Comparison of ENCODE assay signal across 27 mouse cellular contexts in the genomic region with DNA sequence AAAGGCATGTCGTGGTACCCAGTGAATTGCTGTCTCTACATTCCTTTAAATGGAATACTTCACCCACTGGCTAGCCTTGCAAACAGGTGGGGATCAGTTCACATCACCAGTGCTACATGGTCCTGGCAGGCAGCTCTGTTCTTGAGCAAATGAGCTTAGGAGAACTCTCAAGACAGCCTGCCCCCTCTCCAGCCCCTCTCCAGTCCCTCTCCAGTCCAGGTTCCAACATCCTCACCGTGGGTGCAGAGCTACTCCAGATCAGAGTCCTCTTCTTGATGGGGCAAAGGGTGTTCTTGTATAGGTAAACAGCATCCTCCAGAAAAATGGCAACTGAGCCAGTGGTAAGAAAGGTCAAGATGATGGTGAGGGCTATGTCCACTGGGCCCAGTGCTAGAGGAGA. TPM values are rescaled to one million over a fixed set of nuclear protein-coding genes. Genes with fewer than 3 reads are reported as not detected.
DNase-seq lines count a peak whose midpoint lies in the region; ATAC-seq and TF ChIP-seq lines count a peak whose summit lies in the region.
"Had no signal": no experiment of that assay in that cellular context is flagged by ENCODE, and none has a peak within 500 bp of the region (broad histone marks: within the 10 kb centered on the region; RNA-seq: fewer than 3 reads in every experiment).

No protein-coding gene starts in this region.

- DNase-seq in lung, adult 18-20 months, result peak; percentile 57 to 68
- DNase-seq in lung, postnatal 10 days, result no peak
- peak; percentile 52 for DNase-seq in lung, postnatal 0 days (ENCODE audit: low spot score)
- DNase-seq in lung, postnatal 25 days (ENCODE audit: low spot score), result peak; percentile 42
- no peak for DNase-seq in Muller cell, postnatal 12 days (ENCODE audit: inconsistent ontology term)
- no peak for DNase-seq in cerebellum, postnatal 14 days
- no peak for DNase-seq in kidney, adult 8-10 months
- DNase-seq: adrenal gland, adult 8-10 months; adrenal gland, postnatal 14 days; adrenal gland, postnatal 36 days; cerebellum, adult 11-12 months; cerebellum, adult 2 months; cerebellum, adult 9-10 months; cerebellum, postnatal 10 days; cerebellum, postnatal 36 days; embryo, embryonic 11 days had no signal

- H3K4me1 ChIP-seq in lung, postnatal 0 days (ENCODE audit: insufficient read depth, low read depth, low read length), result no peaks in the 10 kb centered on the region
- H3K4me1 ChIP-seq: embryonic facial prominence, embryonic 13.5 days; embryonic facial prominence, embryonic 15.5 days had no signal

- H3K9ac ChIP-seq in lung, postnatal 0 days (replicated peaks; ENCODE audit: low read depth), result no peak overlapping the region
- H3K9ac ChIP-seq: embryonic facial prominence, embryonic 13.5 days; embryonic facial prominence, embryonic 15.5 days; forebrain, embryonic 12.5 days had no signal

- TF ChIP-seq EP300 in lung, postnatal 0 days (IDR thresholded peaks at IDR 0.05), result 0 out of 2 replicates have a peak, but pooled peaks have one; percentile 14

- peak; percentile 80 for ATAC-seq in lung, postnatal 0 days
- ATAC-seq: activated CD4-positive, CD25-positive, alpha-beta regulatory T cell, adult 4 months; forebrain, embryonic 14.5 days; forebrain, embryonic 16.5 days; Patski had no signal

- H3K36me3 ChIP-seq in lung, postnatal 0 days (ENCODE audit: insufficient read depth, low read length), result no peaks in the 10 kb centered on the region
- H3K36me3 ChIP-seq: embryonic facial prominence, embryonic 13.5 days; embryonic facial prominence, embryonic 15.5 days; forebrain, embryonic 10.5 days; forebrain, embryonic 12.5 days had no signal

- no peaks in the 10 kb centered on the region for H3K27me3 ChIP-seq in lung, postnatal 0 days (replicated peaks; ENCODE audit: insufficient read depth, low read length)
- H3K27me3 ChIP-seq: embryonic facial prominence, embryonic 13.5 days; embryonic facial prominence, embryonic 15.5 days; forebrain, embryonic 12.5 days; Patski had no signal

- no peak for TF ChIP-seq CTCF in lung, postnatal 0 days (IDR thresholded peaks at IDR 0.05)

- WGBS in lung, postnatal 0 days, result 35% methylated on average over 2 of the region's 2 CpGs

- H3K4me3 ChIP-seq in lung, postnatal 0 days (ENCODE audit: low read depth, low read length), result no peak overlapping the region
- H3K4me3 ChIP-seq: embryonic facial prominence, embryonic 13.5 days; embryonic facial prominence, embryonic 15.5 days; erythroblast, embryonic 14.5 days; forebrain, embryonic 10.5 days; forebrain, embryonic 12.5 days had no signal

- no peak overlapping the region for H3K4me2 ChIP-seq in lung, postnatal 0 days (replicated peaks; ENCODE audit: low read depth, low read length)
- H3K4me2 ChIP-seq: embryonic facial prominence, embryonic 13.5 days; embryonic facial prominence, embryonic 15.5 days; forebrain, embryonic 12.5 days had no signal

- H3K27ac ChIP-seq in lung, postnatal 0 days (ENCODE audit: low read length), result no peak overlapping the region
- H3K27ac ChIP-seq: embryonic facial prominence, embryonic 13.5 days; embryonic facial prominence, embryonic 15.5 days; forebrain, embryonic 10.5 days; forebrain, embryonic 12.5 days had no signal

- H3K9me3 ChIP-seq in lung, postnatal 0 days (ENCODE audit: low read length), result no peaks in the 10 kb centered on the region
- H3K9me3 ChIP-seq: embryonic facial prominence, embryonic 13.5 days; embryonic facial prominence, embryonic 15.5 days; forebrain, embryonic 10.5 days; forebrain, embryonic 12.5 days had no signal

RNA-seq across cellular contexts. Expression of a gene that starts 8.3 kb away (rescaled TPM):
- 0.30 and 0.41 TPM in 2 replicates for polyA plus RNA-seq in lung, postnatal 0 days (2015; fragmentation: Nextera tagmentation; extraction: Ambion mirVana)
- polyA plus RNA-seq: activated CD4-positive, CD25-positive, alpha-beta regulatory T cell, adult 4 months; embryonic facial prominence, embryonic 15.5 days; erythroblast, embryonic 14.5 days had no signal

RNA-seq across cellular contexts. Expression of a gene that starts 16.6 kb away (rescaled TPM):
- not detected in 2 replicates for polyA plus RNA-seq in lung, postnatal 0 days (2015; fragmentation: Nextera tagmentation; extraction: Ambion mirVana)
- polyA plus RNA-seq: activated CD4-positive, CD25-positive, alpha-beta regulatory T cell, adult 4 months; C2C12; cerebellum, adult 2 months; embryonic facial prominence, embryonic 11.5 days; embryonic facial prominence, embryonic 13.5 days; embryonic facial prominence, embryonic 15.5 days; erythroblast, embryonic 14.5 days; forebrain, embryonic 10.5 days; forebrain, embryonic 12.5 days; forebrain, embryonic 14.5 days; forebrain, embryonic 16.5 days; Patski had no signal

RNA-seq across cellular contexts. Expression of a gene that starts 48.7 kb away (rescaled TPM):
- 44.9 and 48.0 TPM in 2 replicates for polyA plus RNA-seq in lung, postnatal 0 days (2015; fragmentation: Nextera tagmentation; extraction: Ambion mirVana)

RNA-seq across cellular contexts. Expression of a gene that starts 59.9 kb away (rescaled TPM):
- polyA plus RNA-seq in lung, postnatal 0 days (2015; fragmentation: Nextera tagmentation; extraction: Ambion mirVana), result 24.0 and 24.6 TPM in 2 replicates
- polyA plus RNA-seq: erythroblast, embryonic 14.5 days had no signal

Comparison
In these comparisons a context has a peak if more than half of its experiments do, and no peak if none do; other contexts are left out.
1. DNase-seq: peak in lung, adult 18-20 months (2 of 2), lung, postnatal 0 days (single experiment) and lung, postnatal 25 days (single experiment); none in lung, postnatal 10 days (single experiment), Muller cell, postnatal 12 days (single experiment), cerebellum, postnatal 14 days (0 of 2) and kidney, adult 8-10 months (0 of 2).